Mouse (Mus musculus) common myeloid progenitor, adult 5-6 weeks (primary cell): ENCODE measurements at regions not wholly inside any gene's neighbourhood (a gene's known extent, or its start where the extent isn't known, plus 50 kb on each side); places are given as distances from the start of the nearest gene placed in this dataset.

ENCODE experiments used
- ATAC-seq: replicated peaks from 2 replicates; pipeline ENCODE4 v1.8.0; 2016; ENCODE audit warnings: low read depth, mild to moderate bottlenecking, moderate TSS enrichment, inconsistent platforms; ENCODE audit not compliant: poor library complexity, severe bottlenecking

DNA sequence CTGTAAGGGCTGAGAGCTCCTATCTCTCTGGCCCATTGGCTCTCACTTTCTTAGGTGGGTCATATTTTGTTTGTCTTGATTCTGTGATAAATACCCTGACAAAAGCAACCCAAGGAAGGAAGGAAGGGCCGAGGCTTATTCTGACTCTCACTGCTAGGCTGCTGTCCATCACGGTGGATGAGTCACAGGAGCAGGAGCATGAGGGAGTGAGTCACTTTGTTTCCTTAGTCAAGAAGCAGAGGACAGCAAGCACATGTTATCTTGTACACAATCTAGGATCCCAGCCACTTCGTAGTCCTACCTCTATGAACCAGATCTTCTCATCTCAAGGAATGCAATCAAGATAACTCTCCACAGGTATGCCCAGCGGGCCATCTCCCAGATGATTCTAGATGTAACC, 69.9 kb downstream of the Atp6v1g3 start:
- ATAC-seq: no peak

DNA sequence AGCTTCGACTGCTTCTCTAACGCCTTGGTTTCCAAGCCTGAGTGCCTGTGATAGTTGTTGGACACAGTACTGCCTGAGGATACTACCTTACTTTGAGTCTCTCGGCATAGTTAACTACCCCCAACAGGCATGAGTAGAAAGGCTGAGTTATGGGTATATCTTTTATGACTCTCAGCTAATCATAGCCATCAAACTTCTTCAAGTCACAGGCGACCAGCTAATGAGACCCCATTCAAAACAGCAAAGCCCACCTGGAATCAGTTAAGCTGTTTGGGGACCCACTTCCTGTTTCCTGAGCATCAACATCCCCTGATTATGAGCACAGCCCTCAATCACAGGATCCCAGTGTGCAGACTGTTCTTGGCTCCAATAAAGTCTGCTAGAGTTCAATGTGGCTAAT, 71.4 kb downstream of the Atp6v1g3 start:
- ATAC-seq: no peak

DNA sequence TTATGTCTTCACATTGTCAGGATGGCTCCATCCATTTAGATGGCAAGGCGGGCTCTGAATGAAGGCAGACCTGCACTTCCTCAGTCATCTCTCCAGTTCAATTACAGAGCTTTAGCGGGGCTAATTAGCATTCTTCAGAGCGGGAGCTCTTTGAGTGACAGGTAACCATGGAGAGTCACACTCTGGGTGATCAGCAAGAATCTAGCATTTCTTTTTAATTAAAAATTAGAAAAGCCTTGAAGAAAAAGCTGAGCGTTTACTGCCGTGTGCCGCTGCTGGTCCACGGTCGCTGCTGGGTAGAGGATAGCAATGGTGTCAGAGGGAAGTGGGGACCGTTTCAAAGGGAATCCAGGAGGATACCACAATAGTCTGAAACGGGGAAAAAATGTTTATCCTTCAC, 72.5 kb downstream of the Atp6v1g3 start:
- ATAC-seq: no peak

DNA sequence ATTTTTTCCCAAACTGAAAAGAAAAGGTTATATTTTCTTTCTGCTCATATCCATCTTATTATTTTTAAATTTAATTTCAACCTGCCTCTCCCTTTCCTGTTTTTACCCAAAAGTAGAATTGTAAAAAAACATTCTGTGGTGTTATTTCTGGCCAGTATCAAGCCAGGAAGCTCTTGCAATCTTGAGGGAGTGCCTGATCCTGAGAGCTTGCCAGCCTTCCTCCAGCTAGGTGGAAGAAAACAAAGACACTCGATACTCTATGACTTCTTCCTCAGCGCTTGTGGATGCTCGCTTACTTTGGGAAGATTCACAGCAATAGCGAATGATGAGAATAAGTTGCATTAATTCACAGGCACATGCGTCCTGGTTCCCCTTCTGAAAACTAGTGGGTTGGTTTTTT, 73.4 kb downstream of the Atp6v1g3 start:
- ATAC-seq: no peak

DNA sequence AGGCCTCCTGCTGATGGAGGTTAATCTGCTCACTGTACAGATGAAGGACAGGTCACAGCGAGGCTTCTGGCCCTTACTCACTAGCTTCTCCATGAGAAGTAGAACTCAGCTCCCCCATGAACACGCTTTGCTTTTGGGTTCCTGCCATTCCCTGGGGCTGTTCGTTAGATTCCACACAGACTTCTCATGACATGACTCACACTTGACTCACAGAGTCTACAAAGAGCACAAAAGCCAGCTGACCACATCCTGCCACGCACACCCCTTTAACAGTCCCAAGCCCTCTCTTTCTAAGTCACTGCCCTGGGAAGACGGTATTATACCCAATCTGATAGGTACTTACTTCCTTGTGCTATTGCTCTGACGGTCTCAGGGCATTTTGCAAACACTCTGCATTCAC, 74.9 kb downstream of the Atp6v1g3 start:
- ATAC-seq: peak; percentile 62

DNA sequence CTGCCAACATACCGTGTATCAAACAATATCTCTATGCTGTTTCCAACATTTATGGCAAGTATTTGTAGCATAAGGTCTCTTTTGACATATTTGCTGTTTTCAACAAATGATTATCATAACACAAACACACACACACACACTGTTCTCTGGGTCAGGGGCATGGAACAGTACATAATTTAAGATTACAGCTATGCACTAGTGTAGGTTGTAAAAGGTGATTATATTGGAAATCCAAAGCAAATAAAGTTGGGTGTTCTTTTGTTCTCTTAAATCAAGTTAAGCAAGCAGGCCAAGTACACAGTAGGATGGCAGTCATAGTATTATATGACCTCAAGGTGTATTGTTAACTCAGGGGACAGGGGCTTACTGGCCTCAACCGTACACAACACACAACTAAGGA, 75.6 kb downstream of the Atp6v1g3 start:
- ATAC-seq: no peak

DNA sequence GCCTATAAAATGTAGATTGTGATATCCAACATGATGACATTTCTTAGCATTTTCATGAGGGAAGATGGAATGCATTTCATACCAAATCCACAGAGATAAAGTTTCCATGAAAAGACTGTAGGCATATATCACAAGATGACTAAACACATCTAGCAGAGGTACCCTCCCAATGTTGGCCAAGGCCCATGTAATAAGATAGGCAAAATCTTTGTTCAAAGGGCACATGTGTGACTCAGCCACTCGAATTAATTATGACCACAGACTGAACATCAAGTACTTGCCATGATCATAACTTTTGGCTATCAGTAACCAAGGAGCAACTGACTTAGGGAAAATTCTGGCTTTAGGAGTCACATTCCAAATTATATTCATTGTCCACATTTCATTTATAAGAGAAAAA, 82.9 kb downstream of the Atp6v1g3 start:
- ATAC-seq: no peak

DNA sequence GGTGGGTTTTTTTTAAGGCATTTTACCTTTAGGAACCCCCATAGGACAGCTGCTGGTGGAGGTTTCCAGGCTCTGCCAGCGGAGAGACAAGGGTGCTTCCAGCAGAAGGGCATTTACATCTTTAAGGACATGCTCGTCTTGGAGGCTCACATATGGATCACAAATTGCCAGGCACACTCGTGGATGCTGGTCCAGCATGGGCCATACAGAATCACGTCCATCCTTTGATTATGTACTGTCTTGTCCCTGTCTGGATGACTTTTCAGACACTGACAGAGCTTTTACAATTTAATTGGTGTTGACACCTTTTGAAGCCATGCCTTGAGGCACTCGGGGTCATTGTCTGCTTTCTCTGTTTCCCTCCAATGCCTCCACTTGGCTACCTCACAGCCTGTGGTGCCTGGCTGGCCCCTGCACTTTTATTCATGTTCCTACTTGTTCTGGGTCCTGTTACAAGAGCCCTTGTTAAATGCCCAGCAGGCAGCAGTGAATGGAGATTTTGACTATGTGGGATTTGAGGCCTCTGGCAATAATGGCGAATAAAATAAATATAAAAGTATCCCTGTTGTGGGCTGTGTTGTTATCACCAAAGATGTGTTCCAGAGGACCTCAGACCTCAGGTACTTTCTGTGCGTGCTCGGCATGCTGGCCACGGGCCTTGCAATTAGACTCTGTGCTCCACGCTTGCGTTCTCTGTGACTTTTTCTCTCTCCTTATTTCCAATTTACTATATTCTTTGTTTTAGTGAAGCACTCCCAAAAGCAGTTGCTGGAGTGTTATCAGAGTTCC, 89.3 kb downstream of the Atp6v1g3 start:
- ATAC-seq: no peak

DNA sequence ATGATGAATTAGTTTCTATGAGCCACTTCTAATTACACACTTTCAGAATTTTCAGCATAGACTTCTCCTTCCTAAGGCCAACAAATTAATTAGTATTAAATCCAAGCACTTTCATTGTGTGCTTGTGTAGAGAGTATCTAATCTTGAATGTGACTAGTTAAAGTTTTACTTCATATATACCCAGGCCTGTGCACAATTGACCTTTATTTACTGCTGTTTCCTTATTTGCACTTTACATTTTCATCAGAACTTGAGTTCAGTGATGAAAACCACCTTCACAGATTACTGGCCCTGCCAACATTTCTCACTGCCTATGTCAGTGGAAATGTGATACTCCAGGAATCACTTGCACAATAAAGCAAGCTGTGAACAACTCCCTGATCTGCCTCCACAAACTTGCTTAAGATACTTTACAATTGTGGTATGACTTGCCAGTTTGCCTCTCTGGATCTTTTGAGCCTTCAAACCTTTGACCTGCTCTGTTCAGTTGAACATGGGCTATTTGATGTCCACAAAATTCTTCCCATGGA, 96.5 kb downstream of the Atp6v1g3 start:
- no peak for ATAC-seq

DNA sequence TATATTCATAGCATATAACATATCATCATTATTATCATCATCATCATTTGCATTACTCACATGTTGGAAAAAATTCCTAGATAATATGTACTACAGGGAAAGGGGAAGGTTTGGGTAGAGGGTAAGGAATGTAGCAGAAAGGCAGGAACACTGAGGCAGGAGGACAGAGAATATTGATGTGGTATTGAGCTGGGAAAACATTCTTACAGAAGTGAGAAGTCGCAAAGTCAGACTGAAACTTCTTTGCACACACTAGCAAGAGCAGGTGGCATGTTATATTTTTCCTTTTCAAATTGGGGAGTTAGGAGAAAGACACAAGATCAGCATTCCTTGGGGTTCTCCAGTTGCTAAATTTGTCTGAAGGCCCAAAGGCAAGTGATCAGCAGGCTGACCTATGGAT, 97.9 kb downstream of the Atp6v1g3 start:
- ATAC-seq: no peak

DNA sequence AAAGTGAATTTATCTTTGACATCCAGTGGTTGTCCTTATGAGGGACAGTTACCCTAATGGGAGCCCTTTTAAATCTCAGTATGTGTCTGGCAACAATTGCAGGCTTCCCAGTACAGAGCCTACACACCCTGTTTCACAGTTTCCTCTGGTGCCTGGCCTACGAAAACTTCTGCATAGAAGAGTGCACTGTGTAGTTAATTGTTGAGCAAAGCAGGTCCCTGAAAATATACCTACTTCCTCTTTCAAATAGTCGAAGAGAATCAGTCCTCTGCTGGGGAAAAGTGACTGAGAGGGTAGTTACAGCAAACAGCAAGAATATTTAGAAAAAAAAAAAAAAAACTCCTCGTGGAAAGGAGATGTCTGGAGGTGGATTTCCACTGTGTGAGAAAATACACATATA, 110.6 kb downstream of the Atp6v1g3 start:
- ATAC-seq: peak; percentile 76

DNA sequence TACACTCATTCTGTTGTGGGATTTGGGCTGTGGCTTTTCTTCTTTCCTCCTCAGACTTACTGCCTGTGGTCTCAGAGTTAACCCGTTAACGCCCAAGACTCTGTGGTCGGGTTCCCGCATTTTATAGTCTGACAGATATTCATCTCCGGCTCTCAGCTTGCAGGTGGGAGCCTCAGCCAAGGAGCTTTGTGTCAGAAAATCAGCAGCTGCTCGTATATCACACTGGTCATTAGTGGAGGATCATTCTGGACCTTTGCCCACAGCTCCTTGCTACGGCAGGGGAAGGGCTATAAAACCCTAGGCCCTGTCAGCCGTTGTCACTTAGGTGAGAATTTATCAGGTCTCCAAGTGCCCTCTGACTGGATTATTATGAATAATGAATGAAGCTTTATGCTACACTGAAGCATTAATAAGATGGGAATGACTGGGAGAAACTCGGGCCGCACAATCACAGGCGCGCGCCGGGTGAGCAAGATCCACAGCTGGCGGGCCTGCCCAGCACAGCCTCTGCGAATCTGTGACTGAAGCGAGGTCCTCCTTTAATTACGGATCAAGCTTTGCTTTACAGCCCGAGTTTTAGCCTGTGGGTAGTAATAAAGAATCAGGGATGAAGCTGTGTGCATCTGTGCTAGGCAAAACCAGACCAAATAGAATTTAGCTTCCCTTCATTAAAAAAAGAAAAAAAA, 111.8 kb downstream of the Atp6v1g3 start:
- ATAC-seq: peak; percentile 47; the same call in 1 of the 2 replicates

DNA sequence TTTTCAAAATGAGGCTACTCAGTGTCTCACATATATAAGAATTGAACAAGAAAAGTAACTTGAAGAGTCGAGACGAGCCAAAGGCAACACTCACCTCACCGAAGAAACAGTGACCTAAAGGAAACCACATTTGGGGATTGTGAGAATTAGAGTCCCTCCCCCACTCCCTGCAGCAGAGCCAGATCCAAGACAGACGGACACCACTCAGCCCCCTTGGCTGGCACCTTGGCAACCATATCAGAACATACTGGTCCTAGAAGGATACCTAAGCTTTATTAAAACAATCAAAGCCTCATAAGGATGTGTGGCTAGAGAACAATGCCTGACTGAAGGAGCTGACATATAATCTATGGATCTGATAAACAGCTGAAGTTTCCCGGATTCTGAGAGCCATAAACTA, 112.5 kb downstream of the Atp6v1g3 start:
- no peak for ATAC-seq

DNA sequence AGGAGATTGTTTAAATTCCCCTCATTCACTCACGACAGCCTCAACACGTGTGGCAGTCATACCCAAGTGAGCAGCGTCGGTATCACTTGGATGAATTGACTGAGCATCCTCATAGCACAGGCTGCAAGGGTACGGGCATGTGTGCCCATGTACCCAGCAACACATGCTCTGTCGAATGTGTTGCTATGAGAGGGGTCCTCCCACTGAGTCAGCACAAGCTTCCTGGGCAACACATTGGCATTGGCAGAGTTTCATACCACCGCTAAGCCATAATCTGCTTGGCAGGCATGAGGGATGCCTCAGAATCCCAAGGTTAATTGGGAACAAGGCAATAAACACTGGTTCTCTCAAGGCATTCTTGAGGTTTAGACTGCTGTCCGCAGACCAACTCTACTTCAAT, 115.1 kb downstream of the Atp6v1g3 start:
- ATAC-seq: no peak

DNA sequence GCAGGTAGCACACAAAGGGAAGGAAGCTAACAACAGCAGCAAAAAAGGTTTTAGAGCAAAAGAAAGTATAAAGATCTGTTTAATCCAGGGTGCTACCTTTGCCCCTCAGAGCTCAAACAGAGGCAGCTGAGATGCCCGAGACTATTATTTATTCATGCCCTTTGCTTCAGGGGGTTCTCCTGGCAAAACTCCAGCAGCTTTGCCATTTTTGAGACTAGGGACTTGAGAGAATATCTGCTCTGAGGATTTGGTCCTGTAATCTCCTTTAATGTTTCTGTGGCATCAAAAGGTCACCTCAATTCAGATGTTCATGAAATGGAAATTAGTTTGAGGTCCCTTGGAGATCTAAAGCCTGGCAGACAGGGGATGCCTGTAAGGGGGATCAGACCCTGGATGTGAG, 116.1 kb downstream of the Atp6v1g3 start:
- ATAC-seq: no peak

DNA sequence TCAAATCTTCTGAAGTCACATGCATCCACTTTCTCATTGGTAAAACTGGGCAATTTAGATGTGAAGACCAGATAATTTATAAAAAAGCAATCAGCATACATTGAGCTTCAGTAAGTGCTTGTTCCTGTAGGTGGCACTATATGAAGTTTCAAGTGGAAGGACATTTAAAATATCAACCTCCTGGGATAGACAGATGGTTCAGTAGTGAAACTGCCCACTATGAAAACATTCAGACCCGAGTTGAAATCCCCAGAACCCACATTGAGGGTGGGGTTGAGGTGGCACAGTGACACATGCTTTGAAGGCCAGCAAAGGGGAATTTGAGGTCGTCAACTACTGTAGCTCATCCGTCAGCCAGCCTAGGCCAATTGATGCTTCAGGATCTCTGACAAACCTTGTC, 145.1 kb downstream of the Atp6v1g3 start:
- ATAC-seq: 0 out of 2 replicates have a peak, but pooled peaks have one; percentile 52

DNA sequence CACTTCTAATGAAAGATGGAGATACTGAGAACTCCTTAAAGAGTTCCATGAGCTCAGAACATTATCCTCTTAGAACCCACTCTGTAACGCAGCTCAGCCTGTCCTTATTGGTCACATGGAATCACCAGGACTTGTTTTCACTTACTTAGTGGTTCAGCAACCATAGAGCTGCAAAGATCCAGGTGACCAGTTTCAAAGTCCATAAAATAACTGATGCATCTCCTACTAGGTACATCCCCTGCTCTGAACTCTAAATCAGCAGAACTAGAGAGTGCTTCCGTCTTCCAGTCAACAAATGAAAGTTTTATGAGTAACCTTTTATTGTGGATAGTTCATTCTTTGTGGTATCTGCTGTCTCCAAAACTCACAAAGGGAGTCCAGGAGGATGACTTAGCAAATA, 153.9 kb downstream of the Atp6v1g3 start:
- ATAC-seq: no peak
